Mouse (Mus musculus): ENCODE results near the gene Brwd1. TPM values are rescaled to one million over a fixed set of nuclear protein-coding genes. Genes with fewer than 3 reads are reported as not detected.

Brwd1 gene
- total RNA-seq, 2 experiments from 2014 or later = 74.1 to 89.9 TPM

Small RNA genes within 50 kb of the gene (microRNA-seq; reads per million reads assigned to microRNA genes)
- gene Gm27833 (ENCODE audit: borderline number of aligned reads in 2 of 2) = 0 reads per million in 2 experiments

Other genes starting within 250 kb of the Brwd1 start
- 10 to 100 TPM; 26.3 TPM for gene Psmg1, start 91.6 kb downstream of the Brwd1 start, total RNA-seq (2021)
- 10 to 100 TPM; 45.2 to 52.8 TPM for gene Hmgn1, start 45.2 kb upstream of the Brwd1 start, total RNA-seq (2021)
- 10 to 100 TPM; 14.3 to 15.5 TPM for gene Wrb, start 62.9 kb upstream of the Brwd1 start, total RNA-seq (2021)
- gene Lca5l, start 109.7 kb upstream of the Brwd1 start, total RNA-seq (2021) = under 1 TPM; 0.38 to 0.53 TPM
- gene Sh3bgr, start 117.9 kb upstream of the Brwd1 start, total RNA-seq (2021) = 100 to 1,000 TPM; 335 to 411 TPM
- gene B3galt5, start 153.3 kb upstream of the Brwd1 start, total RNA-seq (2021) = not detected